Mouse (Mus musculus) embryonic facial prominence, embryonic 12.5 days (tissue): ENCODE results near the gene Dhcr24. TPM values are rescaled to one million over a fixed set of nuclear protein-coding genes. Genes with fewer than 3 reads are reported as not detected.

Source experiments
- ATAC-seq: fragments of 200-750 bp; cut with Nextera tagmentation; 2 replicates; pipeline ENCODE4 v1.8.0; 2017; ENCODE audit not compliant: insufficient number of reproducible peaks, insufficient read depth, low FRiP score, low TSS enrichment
- H3K27ac ChIP-seq: fragments of 300-500 bp; sonication (generic); 2 replicates; pipeline ENCODE4 v1.5.1; 2016; ENCODE audit warnings: mild to moderate bottlenecking
- H3K27me3 ChIP-seq: fragments of 300-500 bp; sonication (generic); 2 replicates; pipeline ENCODE4 v1.6.1; 2016; ENCODE audit warnings: mild to moderate bottlenecking, moderate library complexity
- H3K36me3 ChIP-seq: fragments of 300-500 bp; sonication (generic); 2 replicates; pipeline ENCODE4 v1.6.1; 2016; ENCODE audit warnings: mild to moderate bottlenecking
- H3K4me1 ChIP-seq: fragments of 300-500 bp; sonication (generic); 2 replicates; pipeline ENCODE4 v1.6.1; 2016
- H3K4me2 ChIP-seq: fragments of 300-500 bp; sonication (generic); replicated peaks from 2 replicates; pipeline ENCODE4 v1.6.1; 2016; ENCODE audit warnings: mild to moderate bottlenecking, moderate library complexity
- H3K4me3 ChIP-seq: fragments of 300-500 bp; sonication (generic); 2 replicates; pipeline ENCODE4 v1.5.1; 2016; ENCODE audit warnings: mild to moderate bottlenecking
- H3K9ac ChIP-seq: fragments of 300-500 bp; sonication (generic); 2 replicates; pipeline ENCODE4 v1.6.1; 2016; ENCODE audit warnings: mild to moderate bottlenecking, moderate library complexity
- H3K9me3 ChIP-seq: fragments of 300-500 bp; sonication (generic); 2 replicates; pipeline ENCODE4 v1.6.1; 2016; ENCODE audit warnings: mild to moderate bottlenecking, moderate library complexity
- WGBS: fragments of 180-500 bp; shearing (Covaris S2); methylation state at CpG from one replicate; pipeline ENCODE4 v1.1.7; 2016; 5-methylcytosine and 5-hydroxymethylcytosine counted together
- polyA plus RNA-seq: library from polyadenylated mRNA; unstranded; fragments of >200 nt; fragmentation: Nextera tagmentation; extraction: Ambion mirVana; gene quantifications from 2 replicates; pipeline ENCODE4 v1.2.1, GENCODE M21; 2016

Gene Dhcr24
- polyA plus RNA-seq, 1 experiment from 2014 or later = 6.0 TPM

DNA sequence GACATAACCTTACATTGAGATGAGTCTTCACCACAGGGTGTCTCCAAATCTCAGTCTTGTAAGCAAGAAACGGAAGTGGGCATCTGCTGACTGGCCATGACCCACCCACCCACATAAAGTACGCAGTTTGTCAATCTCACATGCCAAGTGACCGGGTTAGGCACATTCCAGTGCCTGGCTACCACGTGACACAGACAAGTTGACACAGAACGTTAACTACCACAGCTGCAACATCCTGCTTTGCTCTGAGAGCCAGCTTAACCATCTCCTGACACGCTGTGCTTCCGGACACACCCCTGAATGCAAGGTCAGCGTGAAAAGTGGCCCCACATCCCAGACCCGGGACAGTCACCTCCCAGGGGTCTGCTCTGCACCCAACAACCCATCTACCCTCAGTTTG lies 29.3 kb downstream of the Dhcr24 start:
- Histone ChIP-seq H3K27me3 (no peaks in the 10 kb centered on the region), H3K4me3 (no peak overlapping the region), H3K36me3 (peaks cover 52% of the 10 kb centered on the region), H3K9ac (no peak overlapping the region), H3K4me1 (no peaks in the 10 kb centered on the region), H3K4me2 (no peak overlapping the region), H3K27ac (no peak overlapping the region), H3K9me3 (no peaks in the 10 kb centered on the region)
- 80% methylated on average over 9 of the region's 9 CpGs for WGBS
- ATAC-seq = no peak

- no peaks in the 10 kb centered on the region for H3K4me1 ChIP-seq
- no peaks in the 10 kb centered on the region for H3K9me3 ChIP-seq
- peaks cover 45% of the 10 kb centered on the region for H3K36me3 ChIP-seq
- H3K27ac ChIP-seq = no peak overlapping the region
- WGBS = 85% methylated on average over 9 of the region's 9 CpGs
- no peak overlapping the region for H3K9ac ChIP-seq
- no peak overlapping the region for H3K4me2 ChIP-seq
- ATAC-seq = no peak
- H3K27me3 ChIP-seq = no peaks in the 10 kb centered on the region
- H3K4me3 ChIP-seq = no peak overlapping the region
Measured at GRCm38 (mm10) chr4:106590871-106591270, 30.0 kb downstream of the Dhcr24 start.

GRCm38 (mm10) chr4:106593636-106594035 lies 32.8 kb downstream of the Dhcr24 start:
- Histone ChIP-seq H3K4me3 (no peak overlapping the region), H3K4me1 (no peaks in the 10 kb centered on the region), H3K4me2 (no peak overlapping the region), H3K9me3 (no peaks in the 10 kb centered on the region), H3K27me3 (no peaks in the 10 kb centered on the region), H3K9ac (no peak overlapping the region), H3K27ac (no peak overlapping the region), H3K36me3 (peaks cover 17% of the 10 kb centered on the region)
- no peak for ATAC-seq
- WGBS = 56% methylated on average over 7 of the region's 7 CpGs

DNA sequence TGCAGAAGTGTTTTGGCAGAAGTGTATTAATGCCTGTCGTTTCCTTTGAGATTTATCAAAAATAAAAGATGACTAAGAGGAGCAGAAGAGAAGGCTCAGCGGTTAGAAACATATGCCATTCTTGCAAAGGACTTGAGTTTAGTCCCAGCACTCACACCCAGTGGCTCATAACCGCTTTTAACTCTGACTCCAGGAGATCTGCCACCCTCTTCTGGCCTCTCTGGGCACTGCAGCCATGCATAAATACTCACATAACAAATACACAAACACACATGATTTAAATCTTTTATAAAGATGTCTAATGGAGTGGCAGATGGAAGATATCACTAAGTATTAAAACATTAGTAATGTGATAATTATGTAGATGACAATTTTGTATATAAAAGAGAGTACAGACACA lies 35.4 kb downstream of the Dhcr24 start:
- Histone ChIP-seq H3K4me2 (no peak overlapping the region), H3K36me3 (peaks cover 2% of the 10 kb centered on the region; the same call in 1 of the 2 replicates), H3K9me3 (no peaks in the 10 kb centered on the region), H3K27me3 (no peaks in the 10 kb centered on the region), H3K9ac (no peak overlapping the region), H3K27ac (no peak overlapping the region), H3K4me1 (no peaks in the 10 kb centered on the region), H3K4me3 (no peak overlapping the region)
- 60% methylated on average over 3 of the region's 3 CpGs for WGBS
- no peak for ATAC-seq

DNA sequence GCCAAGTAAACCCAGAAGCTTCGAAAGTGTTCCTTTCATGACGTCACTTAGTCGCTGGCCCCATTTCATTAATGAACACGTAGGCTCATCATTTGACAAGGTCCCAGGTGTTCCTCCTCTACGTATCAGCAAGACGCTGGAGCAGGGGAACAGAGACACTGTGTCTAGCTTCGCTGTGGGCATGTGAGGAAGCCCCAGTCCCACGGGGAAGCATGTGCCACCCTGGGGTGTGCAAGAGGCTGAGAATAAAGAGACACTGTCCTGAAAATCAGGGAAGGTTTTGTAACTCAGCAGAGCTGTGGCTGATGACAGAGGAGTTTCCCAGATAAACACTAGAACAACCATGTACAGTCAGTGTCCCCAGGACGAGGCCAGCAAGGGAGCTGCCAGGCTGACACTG lies 36.2 kb downstream of the Dhcr24 start:
- Histone ChIP-seq H3K27ac (no peak overlapping the region), H3K36me3 (no peaks in the 10 kb centered on the region), H3K9me3 (no peaks in the 10 kb centered on the region), H3K27me3 (no peaks in the 10 kb centered on the region), H3K4me2 (no peak overlapping the region), H3K9ac (no peak overlapping the region), H3K4me3 (no peak overlapping the region), H3K4me1 (no peaks in the 10 kb centered on the region)
- no peak for ATAC-seq
- WGBS = 75% methylated on average over 9 of the region's 9 CpGs

DNA sequence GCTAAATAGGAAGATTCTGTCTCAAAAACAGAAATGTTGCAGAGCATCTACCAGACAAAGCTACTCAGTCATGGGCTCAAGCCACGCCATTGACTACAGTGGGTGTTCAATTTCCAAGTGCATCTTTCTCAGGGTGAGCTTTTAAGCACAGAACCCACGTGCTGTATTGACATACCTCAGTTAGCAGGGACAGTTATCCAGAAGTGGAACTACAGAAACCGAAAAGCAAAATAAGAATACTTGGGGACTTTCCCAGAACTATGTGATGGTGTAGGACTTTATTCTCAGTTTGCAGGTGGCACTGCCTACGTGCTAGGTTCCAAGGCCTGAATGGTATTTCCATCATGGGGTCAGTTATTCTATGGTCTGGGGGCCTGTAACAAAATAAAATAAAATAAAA lies 36.9 kb downstream of the Dhcr24 start:
- WGBS = 81% methylated on average over 4 of the region's 4 CpGs
- no peak overlapping the region for H3K9ac ChIP-seq
- ATAC-seq = no peak

DNA sequence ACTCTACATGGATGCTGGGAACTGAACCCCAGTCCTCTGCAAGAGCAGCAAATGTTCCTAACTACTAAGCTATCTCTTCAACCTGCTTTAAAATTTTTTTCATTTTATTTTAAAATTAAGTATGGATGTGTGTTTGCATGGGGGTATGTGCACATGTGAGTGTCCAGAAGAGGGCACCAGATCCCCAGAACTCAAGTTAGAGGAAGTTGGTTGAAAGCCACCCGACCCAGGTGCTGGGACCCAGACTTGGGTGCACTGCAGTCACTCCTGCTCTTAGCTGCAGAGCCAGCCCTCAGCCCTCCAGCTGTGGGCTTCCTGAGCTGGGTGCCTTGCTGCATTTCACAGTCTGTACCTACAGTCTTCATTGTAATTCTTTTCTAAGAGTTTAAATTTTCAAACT lies 38.6 kb downstream of the Dhcr24 start:
- WGBS = 59% methylated on average over 1 of the region's 1 CpGs

More for the DNA sequence above, 36.9 kb downstream of the Dhcr24 start:
- Histone ChIP-seq H3K27me3 (no peaks in the 10 kb centered on the region), H3K27ac (no peak overlapping the region), H3K9me3 (no peaks in the 10 kb centered on the region), H3K4me1 (no peaks in the 10 kb centered on the region), H3K4me3 (no peak overlapping the region), H3K36me3 (no peaks in the 10 kb centered on the region), H3K4me2 (no peak overlapping the region)

DNA sequence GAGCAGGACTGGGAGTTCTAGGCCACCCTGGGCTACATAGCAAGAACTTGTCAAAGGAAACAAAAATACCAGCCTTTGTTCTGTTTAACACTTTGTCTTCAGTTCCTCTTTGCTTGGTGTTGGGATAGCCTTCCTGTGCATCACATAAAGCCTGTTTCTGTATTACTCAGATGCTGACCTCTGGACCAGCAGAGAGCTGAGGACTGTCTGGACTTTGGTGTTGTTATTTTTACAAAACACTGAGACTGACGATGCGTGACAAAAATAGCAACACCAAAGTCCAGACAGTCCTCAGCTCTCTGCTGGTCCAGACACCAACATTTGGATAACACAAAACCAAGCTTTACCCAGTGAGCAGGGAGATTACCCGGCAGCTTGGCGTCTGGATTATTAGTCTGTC lies 39.9 kb downstream of the Dhcr24 start:
- H3K9ac ChIP-seq = no peak overlapping the region
- 76% methylated on average over 4 of the region's 4 CpGs for WGBS
- no peaks in the 10 kb centered on the region for H3K27me3 ChIP-seq
- no peak overlapping the region for H3K27ac ChIP-seq
- no peak for ATAC-seq
- H3K9me3 ChIP-seq = no peaks in the 10 kb centered on the region
- H3K36me3 ChIP-seq = no peaks in the 10 kb centered on the region
- no peak overlapping the region for H3K4me2 ChIP-seq
- H3K4me1 ChIP-seq = no peaks in the 10 kb centered on the region
- H3K4me3 ChIP-seq = no peak overlapping the region

More for the DNA sequence above, 38.6 kb downstream of the Dhcr24 start:
- Histone ChIP-seq H3K4me1 (no peaks in the 10 kb centered on the region), H3K27ac (no peak overlapping the region), H3K4me2 (no peak overlapping the region), H3K27me3 (no peaks in the 10 kb centered on the region), H3K9ac (no peak overlapping the region), H3K36me3 (no peaks in the 10 kb centered on the region), H3K4me3 (no peak overlapping the region), H3K9me3 (no peaks in the 10 kb centered on the region)
- no peak for ATAC-seq

- peak overlapping the region; percentile 34 for H3K4me2 ChIP-seq
Measured at GRCm38 (mm10) chr4:106606639-106607554, 46.1 kb downstream of the Dhcr24 start.

GRCm38 (mm10) chr4:106607905-106608304 lies 47.1 kb downstream of the Dhcr24 start:
- H3K4me2 ChIP-seq = no peak overlapping the region
- no peaks in the 10 kb centered on the region for H3K36me3 ChIP-seq
- no peaks in the 10 kb centered on the region for H3K9me3 ChIP-seq
- no peak overlapping the region for H3K27ac ChIP-seq
- 86% methylated on average over 1 of the region's 1 CpGs for WGBS
- H3K4me1 ChIP-seq = no peaks in the 10 kb centered on the region; the same call in 1 of the 2 replicates
- no peaks in the 10 kb centered on the region for H3K27me3 ChIP-seq
- H3K9ac ChIP-seq = no peak overlapping the region
- no peak overlapping the region for H3K4me3 ChIP-seq
- ATAC-seq = no peak

More at GRCm38 (mm10) chr4:106606639-106607554, 46.1 kb downstream of the Dhcr24 start:
- Histone ChIP-seq H3K4me3 (0 out of 2 replicates have a peak overlapping the region, but pooled peaks have one; percentile 4), H3K27ac (no peak overlapping the region), H3K9ac (no peak overlapping the region), H3K4me1 (no peaks in the 10 kb centered on the region; the same call in 1 of the 2 replicates), H3K36me3 (no peaks in the 10 kb centered on the region), H3K9me3 (no peaks in the 10 kb centered on the region), H3K27me3 (no peaks in the 10 kb centered on the region)
- ATAC-seq = 0 out of 2 replicates have a peak, but pooled peaks have one; percentile 72
- 42% methylated on average over 18 of the region's 18 CpGs for WGBS

DNA sequence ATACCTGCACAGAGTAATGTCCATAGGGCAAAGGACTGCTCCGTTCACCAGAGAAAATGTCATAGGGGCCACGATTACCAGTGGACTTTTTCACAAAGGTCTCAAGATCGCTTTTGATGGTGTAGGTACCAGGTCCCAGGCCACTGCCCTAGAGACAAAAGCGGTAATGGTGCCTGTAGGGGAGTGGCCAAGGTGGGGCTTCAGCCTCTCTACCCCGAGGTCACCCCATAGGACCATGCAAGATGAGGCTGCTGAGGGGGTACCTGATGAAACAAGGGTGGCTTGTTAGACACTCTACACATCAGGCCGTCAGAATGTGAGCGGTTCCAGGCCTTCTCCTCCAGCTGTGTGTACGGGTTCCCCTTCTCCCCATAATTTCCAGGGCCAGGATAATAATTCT lies 52.3 kb downstream of the Dhcr24 start:
- Histone ChIP-seq H3K9me3 (no peaks in the 10 kb centered on the region), H3K4me3 (no peak overlapping the region), H3K27me3 (peaks cover 4% of the 10 kb centered on the region), H3K27ac (no peak overlapping the region), H3K4me1 (peaks cover 10% of the 10 kb centered on the region), H3K36me3 (no peaks in the 10 kb centered on the region), H3K9ac (no peak overlapping the region), H3K4me2 (no peak overlapping the region)
- WGBS = 77% methylated on average over 8 of the region's 8 CpGs
- ATAC-seq = no peak

GRCm38 (mm10) chr4:106613560-106613959 lies 52.7 kb downstream of the Dhcr24 start:
- WGBS = 76% methylated on average over 3 of the region's 3 CpGs
- Histone ChIP-seq H3K27me3 (peaks cover 4% of the 10 kb centered on the region), H3K4me1 (peaks cover 10% of the 10 kb centered on the region), H3K9ac (no peak overlapping the region), H3K4me2 (no peak overlapping the region), H3K36me3 (no peaks in the 10 kb centered on the region), H3K27ac (no peak overlapping the region), H3K9me3 (no peaks in the 10 kb centered on the region), H3K4me3 (no peak overlapping the region)
- ATAC-seq = no peak
